Mouse (Mus musculus): ENCODE measurements at regions not wholly inside any gene's neighbourhood (a gene's known extent, or its start where the extent isn't known, plus 50 kb on each side); places are given as distances from the start of the nearest gene placed in this dataset.

DNA sequence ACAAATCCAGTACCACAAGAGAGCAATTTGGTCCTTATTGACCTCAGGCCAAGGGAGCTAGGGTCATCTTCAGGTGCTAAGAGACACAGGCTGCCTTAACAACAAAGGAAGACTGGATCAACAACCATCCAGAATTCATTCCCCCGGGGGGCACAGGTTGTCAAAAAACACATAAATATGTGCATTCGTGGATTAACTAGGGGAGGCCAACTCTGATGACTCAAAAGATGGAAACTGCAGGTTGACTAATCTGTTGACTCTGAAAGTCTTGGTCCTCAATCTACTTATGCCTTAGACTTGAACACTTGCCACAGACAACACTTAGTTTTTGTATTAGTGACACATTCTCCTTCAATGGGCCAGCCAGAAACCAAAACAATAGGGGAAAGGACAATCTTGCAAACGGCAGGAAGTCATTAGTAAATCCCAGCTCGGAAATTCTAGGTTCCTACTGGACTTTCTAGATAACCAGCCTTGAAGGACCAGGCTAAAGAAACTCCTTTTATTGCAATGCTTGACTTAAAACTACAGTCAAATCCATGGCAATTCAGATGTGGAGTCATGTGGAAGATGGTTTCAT is 353.5 kb upstream of the Gm10295 start:
- ATAC-seq (ENCODE audit: extremely low read depth, insufficient number of reproducible peaks, low FRiP score, poor library complexity, severe bottlenecking) = no peak

Measured in neutrophil, adult 5-6 weeks (primary cell).